Mouse (Mus musculus) E14TG2a.4 (cell line): ENCODE results near the gene Gm20509.

ENCODE experiments used
- CTCF ChIP-seq: conservative IDR thresholded peaks from 2 replicates; pipeline ENCODE4 v1.5.1; 2014; ENCODE audit warnings: low read length
- NANOG ChIP-seq: IDR thresholded peaks from 2 replicates; pipeline ENCODE4 v1.6.1; 2014; ENCODE audit warnings: borderline replicate concordance, low read length, mixed read lengths
- POU5F1 ChIP-seq: IDR thresholded peaks from 2 replicates; pipeline ENCODE4 v1.6.1; 2014; ENCODE audit warnings: low read length, borderline replicate concordance

DNA sequence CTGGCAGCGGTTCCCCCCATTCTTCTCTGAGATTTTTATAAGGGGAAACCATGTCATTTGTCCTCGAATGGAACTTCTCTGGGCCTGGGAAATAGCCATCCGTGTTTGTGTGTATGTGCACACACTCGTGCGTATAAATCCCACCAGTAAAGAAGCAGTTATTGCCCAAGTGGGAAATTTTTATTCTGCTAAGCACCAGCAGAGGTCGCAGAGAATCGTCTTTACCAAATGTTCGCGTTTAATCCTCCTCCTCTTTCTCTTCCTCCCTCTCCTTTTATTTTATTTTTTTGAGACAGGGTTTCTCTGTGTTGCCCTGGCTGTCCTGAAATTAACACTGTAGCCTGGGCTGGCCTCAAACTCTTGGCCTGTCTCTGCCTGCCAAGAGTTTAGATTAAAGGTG, 52.1 kb downstream of the Gm20509 start:
- TF ChIP-seq CTCF (0 out of 2 replicates have a peak, but pooled peaks have one; percentile 8), POU5F1 (no peak), NANOG (no peak)
